Mouse (Mus musculus): ENCODE results near the gene Fbxw25. TPM values are rescaled to one million over a fixed set of nuclear protein-coding genes. Genes with fewer than 3 reads are reported as not detected.
"Not testable (repeated sequence)": the region's sequence is repeated elsewhere in the genome, so short reads cannot be mapped to it uniquely, and the experiment has no call there.

Fbxw25 gene
- polyA plus RNA-seq (2016; fragmentation: Nextera tagmentation; extraction: Ambion mirVana) = not detected in 2 replicates

- not testable (repeated sequence) for H3K27ac ChIP-seq; H3K9me3 ChIP-seq; H3K27me3 ChIP-seq (ENCODE audit: insufficient read depth, poor library complexity, severe bottlenecking); DNase-seq (ENCODE audit: low spot score); H3K4me3 ChIP-seq; H3K4me1 ChIP-seq; H3K36me3 ChIP-seq
- 65% methylated on average over 2 of the region's 2 CpGs for WGBS
Measured at GRCm38 (mm10) chr9:109664552-109664951, at the start of gene Fbxw25. Gene Fbxw25 (minus strand): TSS chr9:109664652.

DNA sequence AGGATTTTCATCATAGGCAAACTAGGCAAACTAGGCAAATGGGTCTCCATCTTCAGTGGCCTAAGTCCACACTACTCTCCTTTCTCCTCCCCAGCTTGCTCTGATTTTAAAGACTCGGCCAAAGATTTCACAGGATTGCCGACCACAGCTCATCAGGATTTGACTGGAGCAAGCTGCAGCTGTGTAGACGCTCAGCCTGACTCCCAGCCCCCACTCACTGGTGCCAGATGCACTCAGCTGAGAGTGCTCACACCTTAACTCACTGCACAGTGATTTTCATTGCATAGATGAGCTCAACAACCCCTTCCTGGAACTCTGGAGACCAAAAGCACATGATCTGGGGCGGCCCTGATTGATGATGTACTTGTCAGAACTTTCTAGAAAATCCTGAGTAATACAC is 38.1 kb upstream of the Fbxw25 start, which contains the start of gene Fbxw18:
Gene Fbxw18 (minus strand): TSS at position 101 of the 400 bp plus-strand sequence.
- not testable (repeated sequence) for H3K9me3 ChIP-seq; H3K36me3 ChIP-seq; H3K27me3 ChIP-seq (ENCODE audit: insufficient read depth, poor library complexity, severe bottlenecking); DNase-seq (ENCODE audit: low spot score); H3K27ac ChIP-seq; H3K4me3 ChIP-seq; H3K4me1 ChIP-seq
- 72% methylated on average over 4 of the region's 4 CpGs for WGBS

- no peak overlapping the region for H3K4me3 ChIP-seq
- H3K4me1 ChIP-seq = no peaks in the 10 kb centered on the region
- no peaks in the 10 kb centered on the region for H3K27me3 ChIP-seq (ENCODE audit: insufficient read depth, poor library complexity, severe bottlenecking)
- no peaks in the 10 kb centered on the region for H3K36me3 ChIP-seq
- 19% methylated on average over 1 of the region's 1 CpGs for WGBS
- peak; percentile 67 for DNase-seq (ENCODE audit: low spot score)
- no peaks in the 10 kb centered on the region for H3K9me3 ChIP-seq
- H3K27ac ChIP-seq = no peak overlapping the region
Measured at GRCm38 (mm10) chr9:109685299-109685698, 20.8 kb upstream of the Fbxw25 start.

GRCm38 (mm10) chr9:109625957-109626356 is 38.5 kb downstream of the Fbxw25 start, which contains the start of gene Fbxw24:
Gene Fbxw24 (minus strand): TSS chr9:109626057.
- not testable (repeated sequence) for H3K27ac ChIP-seq; H3K9me3 ChIP-seq; H3K27me3 ChIP-seq (ENCODE audit: insufficient read depth, poor library complexity, severe bottlenecking); H3K4me3 ChIP-seq; H3K36me3 ChIP-seq; H3K4me1 ChIP-seq; DNase-seq (ENCODE audit: low spot score)
- 72% methylated on average over 2 of the region's 2 CpGs for WGBS

DNA sequence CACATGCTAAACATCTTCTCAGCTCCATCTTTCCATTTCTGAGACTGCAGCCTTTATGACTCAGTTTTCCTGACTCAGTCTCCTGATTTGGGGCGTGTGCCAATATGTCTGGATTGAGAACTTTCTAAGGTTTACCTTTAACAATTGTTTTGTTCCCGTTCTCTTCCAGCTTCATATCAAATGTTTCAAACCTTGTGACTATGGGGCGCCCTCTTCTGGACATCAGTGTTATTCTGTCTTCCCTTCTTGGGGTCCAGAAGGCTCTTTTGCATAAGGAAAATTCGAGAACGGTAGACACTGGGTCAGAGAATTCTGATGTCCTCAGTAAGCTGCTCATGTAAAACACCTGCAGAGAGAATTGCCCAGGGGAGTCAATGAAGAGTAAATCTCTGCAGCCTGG is 57.6 kb downstream of the Fbxw25 start:
- H3K4me3 ChIP-seq; H3K4me1 ChIP-seq; H3K27me3 ChIP-seq (ENCODE audit: insufficient read depth, poor library complexity, severe bottlenecking); H3K27ac ChIP-seq; H3K9me3 ChIP-seq; H3K36me3 ChIP-seq: not testable (repeated sequence)
- peak; percentile 5 for DNase-seq (ENCODE audit: low spot score)
- WGBS = 40% methylated on average over 5 of the region's 5 CpGs

DNA sequence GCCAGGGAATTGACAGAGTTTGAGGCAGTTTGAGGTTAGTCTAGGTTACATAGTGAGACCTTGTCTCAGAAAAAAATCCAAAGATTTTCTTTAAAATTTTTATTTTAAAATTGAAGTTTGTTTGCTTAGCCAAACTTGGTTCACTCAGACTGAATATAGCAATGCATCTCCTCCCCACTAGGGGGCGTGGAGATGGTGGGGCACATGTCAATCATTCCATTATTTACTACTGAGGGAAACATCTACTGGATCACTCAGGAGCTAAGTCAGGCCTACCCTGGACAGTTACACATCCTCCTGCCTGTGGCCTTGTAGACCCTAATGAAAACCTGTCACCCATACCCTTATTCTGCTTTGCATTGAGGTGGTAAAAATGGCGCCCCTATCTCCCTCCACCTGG is 62.3 kb downstream of the Fbxw25 start:
- not testable (repeated sequence) for H3K27me3 ChIP-seq (ENCODE audit: insufficient read depth, poor library complexity, severe bottlenecking)

GRCm38 (mm10) chr9:109597226-109597625 is 67.2 kb downstream of the Fbxw25 start:
- no peak for DNase-seq (ENCODE audit: low spot score)
- Histone ChIP-seq H3K9me3 (no peaks in the 10 kb centered on the region), H3K4me3 (no peak overlapping the region), H3K27me3 (ENCODE audit: insufficient read depth, poor library complexity, severe bottlenecking) (no peaks in the 10 kb centered on the region), H3K36me3 (no peaks in the 10 kb centered on the region), H3K27ac (no peak overlapping the region), H3K4me1 (no peaks in the 10 kb centered on the region)

More for the DNA sequence above, 62.3 kb downstream of the Fbxw25 start:
- H3K4me3 ChIP-seq; H3K27ac ChIP-seq; H3K36me3 ChIP-seq; H3K4me1 ChIP-seq; DNase-seq (ENCODE audit: low spot score); H3K9me3 ChIP-seq: not testable (repeated sequence)
- 54% methylated on average over 2 of the region's 2 CpGs for WGBS

Other genes with a start within 250 kb of the Fbxw25 start
- gene Fbxw16, start 215.5 kb downstream of the Fbxw25 start, polyA plus RNA-seq (2016; fragmentation: Nextera tagmentation; extraction: Ambion mirVana) = not detected in 2 replicates
- gene Fbxw19, start 168.8 kb downstream of the Fbxw25 start, polyA plus RNA-seq (2016; fragmentation: Nextera tagmentation; extraction: Ambion mirVana) = not detected in 2 replicates
- not detected in 2 replicates for gene Fbxw15, start 96.4 kb downstream of the Fbxw25 start, polyA plus RNA-seq (2016; fragmentation: Nextera tagmentation; extraction: Ambion mirVana)
- gene Fbxw24, start 38.6 kb downstream of the Fbxw25 start, polyA plus RNA-seq (2016; fragmentation: Nextera tagmentation; extraction: Ambion mirVana) = not detected in 2 replicates
- gene Fbxw18, start 38.0 kb upstream of the Fbxw25 start, polyA plus RNA-seq (2016; fragmentation: Nextera tagmentation; extraction: Ambion mirVana) = not detected in 2 replicates
- not detected in 2 replicates for gene Fbxw26, start 81.4 kb upstream of the Fbxw25 start, polyA plus RNA-seq (2016; fragmentation: Nextera tagmentation; extraction: Ambion mirVana)
- not detected in 2 replicates for gene Fbxw27, start 126.0 kb upstream of the Fbxw25 start, polyA plus RNA-seq (2016; fragmentation: Nextera tagmentation; extraction: Ambion mirVana)
- not detected in 2 replicates for gene Spink8, start 147.6 kb upstream of the Fbxw25 start, polyA plus RNA-seq (2016; fragmentation: Nextera tagmentation; extraction: Ambion mirVana)
- gene Nme6, start 168.1 kb upstream of the Fbxw25 start, polyA plus RNA-seq (2016; fragmentation: Nextera tagmentation; extraction: Ambion mirVana) = 84.4 and 93.4 TPM in 2 replicates
- not detected in 2 replicates for gene Camp, start 185.0 kb upstream of the Fbxw25 start, polyA plus RNA-seq (2016; fragmentation: Nextera tagmentation; extraction: Ambion mirVana)
- 24.5 and 37.8 TPM in 2 replicates for gene Cdc25a, start 210.9 kb upstream of the Fbxw25 start, polyA plus RNA-seq (2016; fragmentation: Nextera tagmentation; extraction: Ambion mirVana)

Measured in heart, embryonic 10.5 days (tissue).